Mouse (Mus musculus): ENCODE data around the gene Zfp422. TPM values are rescaled to one million over a fixed set of nuclear protein-coding genes. Genes with fewer than 3 reads are reported as not detected.

The Zfp422 gene
- total RNA-seq (2021), result 10 to 100 TPM; 14.8 to 19.2 TPM
- 13.1 and 27.8 TPM in 2 replicates for polyA plus RNA-seq (2012; rRNA removed)
- long read RNA-seq, transcript Zfp422-201 (2 exons, 2,375 nt), result minor isoform, 12 of 37 reads
- long read RNA-seq, transcript Zfp422-202 (2 exons, 3,187 nt), result major isoform, 18 of 37 reads
- long read RNA-seq, partial matches to known transcripts, result 0 of 37 reads
- long read RNA-seq, other reads (novel, unspliced or antisense), result 6 of 37 reads

DNA sequence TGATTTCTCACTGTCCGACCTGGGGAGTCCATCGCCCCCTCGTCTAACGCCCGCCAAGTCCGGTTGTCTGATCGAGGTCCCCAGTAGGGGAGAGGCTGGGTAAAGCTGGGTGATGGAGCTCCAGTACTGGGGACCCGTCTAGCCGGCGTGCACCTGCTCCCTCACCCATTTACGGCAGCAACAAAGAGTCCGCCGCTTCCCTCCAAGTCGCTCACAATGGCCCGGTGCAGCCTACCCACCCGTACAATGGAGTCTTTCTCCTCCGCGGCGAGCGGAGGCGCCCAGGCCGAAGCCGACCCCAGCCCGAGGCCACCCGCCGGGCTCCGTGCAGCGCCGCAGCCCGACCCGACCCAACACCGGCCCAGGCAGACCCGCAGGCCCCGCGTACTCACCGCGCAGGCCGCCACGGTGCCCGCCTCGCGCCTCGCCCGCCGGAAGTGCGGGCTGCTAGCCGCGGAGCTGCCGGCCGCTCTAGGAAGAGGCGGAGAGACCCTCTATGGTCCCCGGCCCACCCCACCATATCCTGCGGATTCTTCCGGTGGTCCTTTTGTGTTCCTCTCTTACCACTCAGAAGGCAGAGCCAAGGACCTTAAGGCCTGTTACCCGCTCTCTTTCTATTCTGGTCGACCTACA, at the start of gene Zfp422:
Zfp422 (minus strand) TSS at position 461 of the 633 bp plus-strand sequence.
- intact Hi-C loops (cut with DNase I), result no loop called here
- DNase-seq, result peak; percentile 81 to 82
- Histone ChIP-seq H3K36me3 (ENCODE audit: control insufficient read depth, insufficient read depth, low read length) (peaks cover 3% of the 10 kb centered on the region; the same call in 1 of the 2 replicates), H3K79me2 (replicated peaks; ENCODE audit: control insufficient read depth, insufficient read depth, low read length) (no peaks in the 10 kb centered on the region), H3K9ac (ENCODE audit: low read depth, low read length) (peak within 1 kb of the TSS; percentile 95), H3K4me3 (peak within 1 kb of the TSS; percentile 82), H3K4me1 (ENCODE audit: control insufficient read depth, insufficient read depth, low read length) (peaks cover 3% of the 10 kb centered on the region), H3K27me3 (ENCODE audit: control insufficient read depth, insufficient read depth, low read length) (no peaks in the 10 kb centered on the region), H3K27ac (peak within 1 kb of the TSS; percentile 88)
- TF ChIP-seq CTCF (IDR thresholded peaks at IDR 0.05) (no peak), POLR2A (IDR thresholded peaks at IDR 0.05; ENCODE audit: insufficient read depth, low read depth, low read length) (peak; percentile 54)
- WGBS, result under 1% methylated on average over 56 of the region's 56 CpGs

DNA sequence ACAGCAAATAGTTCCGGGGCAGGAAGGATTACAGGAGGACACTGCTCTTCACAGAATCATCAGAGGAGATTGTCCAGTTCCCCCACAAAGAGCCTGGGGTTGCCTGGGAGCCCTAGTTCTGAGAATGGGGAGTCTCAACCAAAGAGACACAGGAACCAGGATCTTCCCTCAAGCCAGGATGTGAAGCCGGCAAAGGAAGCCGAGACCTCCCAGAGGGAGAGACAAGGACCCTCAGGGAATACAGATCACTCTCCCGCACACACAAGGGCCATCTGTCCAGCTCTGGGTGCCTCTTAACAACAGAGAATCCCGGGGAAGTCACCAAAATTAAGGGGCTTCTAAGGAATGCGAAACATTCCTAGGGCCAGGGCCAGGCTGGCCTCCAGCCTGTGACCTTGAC, 48.5 kb upstream of the Zfp422 start:
- intact Hi-C loops (cut with DNase I), result no loop called here
- Histone ChIP-seq H3K27me3 (ENCODE audit: control insufficient read depth, insufficient read depth, low read length) (no peaks in the 10 kb centered on the region), H3K27ac (no peak overlapping the region), H3K36me3 (ENCODE audit: control insufficient read depth, insufficient read depth, low read length) (no peaks in the 10 kb centered on the region), H3K9ac (ENCODE audit: low read depth, low read length) (no peak overlapping the region), H3K4me1 (ENCODE audit: control insufficient read depth, insufficient read depth, low read length) (no peaks in the 10 kb centered on the region), H3K79me2 (replicated peaks; ENCODE audit: control insufficient read depth, insufficient read depth, low read length) (no peaks in the 10 kb centered on the region), H3K4me3 (no peak overlapping the region)
- WGBS, result 63% methylated on average over 6 of the region's 6 CpGs
- DNase-seq, result no peak
- TF ChIP-seq EP300 (IDR thresholded peaks at IDR 0.05; ENCODE audit: insufficient read depth, low read depth, low read length) (no peak), POLR2A (IDR thresholded peaks at IDR 0.05; ENCODE audit: insufficient read depth, low read depth, low read length) (no peak), CTCF (IDR thresholded peaks at IDR 0.05) (no peak)

- intact Hi-C loops (cut with DNase I), result no loop called here
- no peaks in the 10 kb centered on the region for H3K4me1 ChIP-seq (ENCODE audit: control insufficient read depth, insufficient read depth, low read length)
- no peak for DNase-seq
- no peak overlapping the region for H3K9ac ChIP-seq (ENCODE audit: low read depth, low read length)
- H3K4me3 ChIP-seq, result no peak overlapping the region
- no peaks in the 10 kb centered on the region for H3K36me3 ChIP-seq (ENCODE audit: control insufficient read depth, insufficient read depth, low read length)
- no peaks in the 10 kb centered on the region for H3K79me2 ChIP-seq (replicated peaks; ENCODE audit: control insufficient read depth, insufficient read depth, low read length)
- no peaks in the 10 kb centered on the region for H3K27me3 ChIP-seq (ENCODE audit: control insufficient read depth, insufficient read depth, low read length)
- H3K27ac ChIP-seq, result no peak overlapping the region
- 30% methylated on average over 10 of the region's 10 CpGs for WGBS
- TF ChIP-seq EP300 (IDR thresholded peaks at IDR 0.05; ENCODE audit: insufficient read depth, low read depth, low read length) (no peak), CTCF (IDR thresholded peaks at IDR 0.05) (no peak), POLR2A (IDR thresholded peaks at IDR 0.05; ENCODE audit: insufficient read depth, low read depth, low read length) (no peak)
Measured at GRCm38 (mm10) chr6:116676355-116676913, 47.6 kb upstream of the Zfp422 start.

DNA sequence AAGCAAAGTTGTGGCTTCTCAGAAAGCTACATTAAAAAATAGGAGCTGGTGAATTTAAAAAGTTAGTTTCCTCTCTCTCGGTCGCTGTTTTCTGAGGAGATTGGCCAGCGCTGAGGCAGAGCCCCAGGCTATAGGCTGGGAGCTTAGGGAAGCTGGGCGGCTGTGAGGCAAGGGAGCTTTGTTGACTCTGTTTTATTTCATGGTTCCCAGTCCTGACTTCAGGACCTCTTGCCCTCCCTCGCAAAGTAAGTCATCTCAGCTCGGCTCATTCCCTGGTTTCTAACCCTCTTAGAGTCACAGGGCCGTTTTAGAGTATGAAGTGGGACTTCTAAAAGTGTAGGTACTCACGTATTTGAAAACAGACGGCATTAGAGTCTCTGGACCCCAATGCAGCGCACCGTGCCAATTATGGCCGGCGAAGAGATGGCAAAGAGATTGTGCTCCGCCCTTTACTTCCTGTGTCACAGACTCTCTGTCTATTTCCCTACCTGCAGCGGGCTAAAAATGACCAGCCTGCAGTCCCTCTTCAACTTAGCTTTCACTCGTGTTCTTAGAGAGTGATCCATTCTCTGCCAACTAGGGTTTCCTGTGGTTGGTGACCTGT, 45.6 kb upstream of the Zfp422 start:
- H3K27ac ChIP-seq, result peak overlapping the region; percentile 74

GRCm38 (mm10) chr6:116673471-116674282, 44.9 kb upstream of the Zfp422 start, which contains the start of gene Rassf4:
TSS of gene Rassf4 (minus strand) at chr6:116673952.
- 3% methylated on average over 44 of the region's 44 CpGs for WGBS
- no peaks in the 10 kb centered on the region for H3K4me1 ChIP-seq (ENCODE audit: control insufficient read depth, insufficient read depth, low read length)
- intact Hi-C loops (cut with DNase I), result loop anchor here (2.0 kb wide), 1 partner anchor 19 kb away; no protein-coding TSS in a partner anchor
- peak within 1 kb of the TSS; percentile 33 for H3K9ac ChIP-seq (ENCODE audit: low read depth, low read length)
- no peaks in the 10 kb centered on the region for H3K36me3 ChIP-seq (ENCODE audit: control insufficient read depth, insufficient read depth, low read length)
- peak within 1 kb of the TSS; percentile 51 for H3K4me3 ChIP-seq
- no peaks in the 10 kb centered on the region for H3K79me2 ChIP-seq (replicated peaks; ENCODE audit: control insufficient read depth, insufficient read depth, low read length)
- TF ChIP-seq CTCF (IDR thresholded peaks at IDR 0.05) (no peak), EP300 (IDR thresholded peaks at IDR 0.05; ENCODE audit: insufficient read depth, low read depth, low read length) (no peak), POLR2A (IDR thresholded peaks at IDR 0.05; ENCODE audit: insufficient read depth, low read depth, low read length) (peak; percentile 73)
- DNase-seq, result peak; percentile 89
- no peaks in the 10 kb centered on the region for H3K27me3 ChIP-seq (ENCODE audit: control insufficient read depth, insufficient read depth, low read length)
- H3K27ac ChIP-seq, result peak within 1 kb of the TSS; percentile 74

More for the DNA sequence above, 45.6 kb upstream of the Zfp422 start:
- DNase-seq, result peak in 1 of 2 experiments; percentile 26
- Histone ChIP-seq H3K27me3 (ENCODE audit: control insufficient read depth, insufficient read depth, low read length) (no peaks in the 10 kb centered on the region), H3K36me3 (ENCODE audit: control insufficient read depth, insufficient read depth, low read length) (no peaks in the 10 kb centered on the region), H3K9ac (ENCODE audit: low read depth, low read length) (no peak overlapping the region), H3K4me1 (ENCODE audit: control insufficient read depth, insufficient read depth, low read length) (no peaks in the 10 kb centered on the region), H3K79me2 (replicated peaks; ENCODE audit: control insufficient read depth, insufficient read depth, low read length) (no peaks in the 10 kb centered on the region), H3K4me3 (peak overlapping the region; percentile 51; the same call in 1 of the 2 replicates)
- WGBS, result 47% methylated on average over 16 of the region's 16 CpGs
- TF ChIP-seq POLR2A (IDR thresholded peaks at IDR 0.05; ENCODE audit: insufficient read depth, low read depth, low read length) (no peak), CTCF (IDR thresholded peaks at IDR 0.05) (no peak), EP300 (IDR thresholded peaks at IDR 0.05; ENCODE audit: insufficient read depth, low read depth, low read length) (no peak)
- intact Hi-C loops (cut with DNase I), result no loop called here

Data from heart, adult 2 months (tissue).